Mouse (Mus musculus) embryonic fibroblast, embryonic 13.5 days (primary cell): ENCODE data around the gene Fam222b.

Source experiments
- CTCF ChIP-seq: IDR thresholded peaks from 2 replicates; pipeline ENCODE4 v1.5.1; 2011; ENCODE audit warnings: mild to moderate bottlenecking, control low read depth, low read length, moderate library complexity, borderline replicate concordance; ENCODE audit not compliant: insufficient read depth
- POLR2A ChIP-seq: IDR thresholded peaks from 2 replicates; pipeline ENCODE4 v1.6.1; 2011; ENCODE audit warnings: low read depth, mild to moderate bottlenecking, control low read depth, low read length, moderate library complexity

DNA sequence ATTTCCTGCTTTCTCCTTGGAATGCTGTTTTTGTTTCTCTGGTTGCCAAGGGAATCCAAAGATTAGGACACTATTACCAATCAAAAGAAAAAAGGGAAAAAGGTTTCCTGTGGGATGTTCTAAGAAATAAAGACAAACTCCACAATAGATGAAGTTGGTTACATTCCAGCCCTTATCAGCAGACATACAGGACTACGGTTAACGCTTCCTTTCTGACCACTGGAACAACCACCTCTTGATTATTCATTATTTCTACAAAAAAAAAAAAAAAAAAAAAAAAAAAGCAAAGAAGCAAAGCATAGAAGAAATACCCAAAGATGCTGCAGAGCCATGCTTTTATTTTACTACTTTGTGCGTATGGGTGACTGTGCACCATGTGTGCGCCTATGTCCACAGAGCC lies 28.4 kb downstream of the Fam222b start:
- no peak for TF ChIP-seq POLR2A
- no peak for TF ChIP-seq CTCF
